Mouse (Mus musculus) small intestine, adult 2 months (tissue): ENCODE measurements around the gene Slc34a1. TPM values are rescaled to one million over a fixed set of nuclear protein-coding genes. Genes with fewer than 3 reads are reported as not detected.

Experiments
- H3K27ac ChIP-seq: fragments of 200-500 bp; 2 replicates; pipeline ENCODE4 v1.5.1; 2012; ENCODE audit warnings: low read depth, low read length, control low read depth, inconsistent platforms; ENCODE audit not compliant: insufficient read depth
- H3K27me3 ChIP-seq: fragments of 200-500 bp; 2 replicates; pipeline ENCODE4 v1.6.1; 2012; ENCODE audit warnings: mild to moderate bottlenecking, moderate library complexity, low read length, inconsistent platforms; ENCODE audit not compliant: control insufficient read depth, insufficient read depth
- H3K36me3 ChIP-seq: fragments of 200-500 bp; 2 replicates; pipeline ENCODE4 v1.6.1; 2012; ENCODE audit warnings: mild to moderate bottlenecking, low read length, control low read depth, inconsistent platforms; ENCODE audit not compliant: control insufficient read depth, insufficient read depth
- H3K4me1 ChIP-seq: fragments of 200-500 bp; 2 replicates; pipeline ENCODE4 v1.6.1; 2012; ENCODE audit warnings: low read length, inconsistent platforms, mixed read lengths; ENCODE audit not compliant: control insufficient read depth, insufficient read depth, insufficient read length
- H3K4me3 ChIP-seq: fragments of 200-500 bp; 2 replicates; pipeline ENCODE4 v1.5.1; 2012; ENCODE audit warnings: low read depth, mild to moderate bottlenecking, control low read depth, inconsistent platforms, low read length, moderate library complexity
- CTCF ChIP-seq: fragments of 200-500 bp; IDR thresholded peaks from 2 replicates; pipeline ENCODE4 v1.5.1; 2012; ENCODE audit warnings: low read depth, mild to moderate bottlenecking, control low read depth, inconsistent platforms, low read length, moderate library complexity, mixed read lengths; ENCODE audit not compliant: insufficient replicate concordance, insufficient read length; ENCODE audit errors: extremely low read depth
- POLR2A ChIP-seq: fragments of 200-500 bp; IDR thresholded peaks from 2 replicates; pipeline ENCODE4 v1.6.1; 2012; ENCODE audit warnings: low read depth, mild to moderate bottlenecking, control low read depth, inconsistent platforms, low read length, moderate library complexity
- WGBS: fragments of 180-500 bp; shearing (Covaris S2); methylation state at CpG from one replicate; pipeline ENCODE4 v1.1.7; 2018; 5-methylcytosine and 5-hydroxymethylcytosine counted together
- polyA plus RNA-seq: library from polyadenylated mRNA; depleted of rRNA; stranded (reverse); fragments of >200 nt; gene quantifications from 2 replicates; pipeline ENCODE4 v1.2.3, GENCODE M21; 2012

The Slc34a1 gene
- polyA plus RNA-seq, 1 experiment: 0.60 TPM

DNA sequence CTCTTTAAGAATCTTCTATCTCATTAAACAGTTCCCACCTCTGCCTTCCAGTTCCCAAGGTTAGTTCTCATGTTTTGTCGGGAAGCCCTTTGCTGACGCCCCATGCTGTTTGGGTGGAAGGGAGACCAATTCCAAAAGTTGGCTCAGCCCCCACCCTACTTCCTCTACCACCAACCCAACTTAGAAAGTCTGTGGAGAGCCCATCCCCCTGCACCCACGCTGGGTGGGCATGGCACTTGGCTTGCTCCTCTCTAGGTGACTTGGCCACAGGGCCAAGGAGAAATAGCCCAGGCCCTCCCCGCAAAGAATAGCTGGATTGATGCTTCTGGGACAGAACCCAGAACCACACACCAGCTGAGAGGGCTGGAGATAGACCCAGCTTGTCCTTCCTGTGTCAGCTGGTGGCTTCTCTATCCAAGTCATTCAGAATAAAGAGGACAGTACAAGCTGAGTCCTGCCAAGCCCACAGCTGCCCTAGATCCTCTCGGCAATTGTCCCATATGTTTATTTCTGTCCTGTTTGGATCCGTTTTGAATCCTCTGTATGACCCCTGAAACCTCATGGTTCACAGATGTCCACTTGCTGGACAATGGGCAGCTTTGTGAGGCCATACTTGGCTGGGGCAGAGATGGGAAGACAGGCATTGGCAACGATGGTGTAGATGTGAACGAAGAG lies 26.8 kb upstream of the Slc34a1 start:
- 72% methylated on average over 8 of the region's 8 CpGs for WGBS
- Histone ChIP-seq H3K36me3 (no peaks in the 10 kb centered on the region), H3K4me3 (peak overlapping the region; percentile 25), H3K27me3 (no peaks in the 10 kb centered on the region), H3K27ac (no peak overlapping the region), H3K4me1 (peaks cover 60% of the 10 kb centered on the region)
- TF ChIP-seq CTCF: no peak

- WGBS: 78% methylated on average over 5 of the region's 5 CpGs
- Histone ChIP-seq H3K4me1 (peaks cover 60% of the 10 kb centered on the region), H3K27ac (no peak overlapping the region)
These were observed 26.2 kb upstream of the Slc34a1 start for GRCm38 (mm10) chr13:55371740-55372139.

GRCm38 (mm10) chr13:55374206-55374924 lies 23.6 kb upstream of the Slc34a1 start:
- no peak overlapping the region for H3K4me3 ChIP-seq
- 31% methylated on average over 6 of the region's 6 CpGs for WGBS
- peaks cover 61% of the 10 kb centered on the region for H3K4me1 ChIP-seq
- no peaks in the 10 kb centered on the region for H3K27me3 ChIP-seq
- H3K36me3 ChIP-seq: no peaks in the 10 kb centered on the region
- H3K27ac ChIP-seq: peak overlapping the region; percentile 75
- TF ChIP-seq CTCF (no peak), POLR2A (no peak)

More at GRCm38 (mm10) chr13:55371740-55372139, 26.2 kb upstream of the Slc34a1 start:
- no peaks in the 10 kb centered on the region for H3K27me3 ChIP-seq
- no peaks in the 10 kb centered on the region for H3K36me3 ChIP-seq
- H3K4me3 ChIP-seq: no peak overlapping the region
- no peak for TF ChIP-seq CTCF
- TF ChIP-seq POLR2A: no peak

GRCm38 (mm10) chr13:55375877-55376276 lies 22.1 kb upstream of the Slc34a1 start:
- no peak for TF ChIP-seq POLR2A
- no peak for TF ChIP-seq CTCF
- no peak overlapping the region for H3K4me3 ChIP-seq
- WGBS: 39% methylated on average over 2 of the region's 2 CpGs
- peaks cover 1% of the 10 kb centered on the region; the same call in 1 of the 2 replicates for H3K36me3 ChIP-seq
- no peaks in the 10 kb centered on the region for H3K27me3 ChIP-seq
- no peak overlapping the region for H3K27ac ChIP-seq
- peaks cover 47% of the 10 kb centered on the region for H3K4me1 ChIP-seq

DNA sequence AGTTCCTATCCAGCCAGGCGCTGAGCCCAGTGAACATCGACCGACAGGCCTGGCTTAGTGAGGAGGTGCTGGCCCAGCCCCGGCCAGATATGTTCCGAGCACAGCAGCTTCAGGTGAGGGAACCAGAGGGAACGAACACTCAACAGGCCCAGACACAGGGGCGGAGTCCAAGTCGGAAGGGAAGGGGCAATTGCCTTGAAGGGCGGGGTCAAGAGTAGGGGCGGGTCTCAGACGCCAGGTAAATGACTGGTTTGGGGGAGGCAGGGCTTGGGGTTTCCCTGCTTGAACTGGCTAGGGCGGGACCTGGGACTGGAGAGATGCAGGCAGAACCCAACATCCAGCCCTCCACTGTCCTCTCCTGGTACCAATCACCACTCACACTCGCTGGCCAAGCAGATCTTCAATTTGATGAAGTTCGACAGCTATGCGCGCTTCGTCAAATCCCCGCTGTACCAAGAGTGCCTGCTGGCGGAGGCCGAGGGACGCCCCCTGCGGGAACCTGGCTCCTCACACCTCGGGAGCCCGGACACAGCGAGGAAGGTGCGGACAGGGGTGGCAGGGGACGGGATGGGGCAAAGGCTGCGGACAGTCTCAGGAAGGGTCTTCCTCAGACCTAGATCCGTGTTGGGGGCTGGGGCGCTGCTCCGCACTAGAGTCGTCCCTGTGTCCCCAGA lies 18.9 kb upstream of the Slc34a1 start:
- WGBS: 20% methylated on average over 32 of the region's 32 CpGs
- Histone ChIP-seq H3K36me3 (peaks cover 1% of the 10 kb centered on the region; the same call in 1 of the 2 replicates), H3K4me3 (peak overlapping the region; percentile 27), H3K4me1 (peaks cover 22% of the 10 kb centered on the region), H3K27ac (no peak overlapping the region), H3K27me3 (no peaks in the 10 kb centered on the region)
- TF ChIP-seq POLR2A (no peak), CTCF (no peak)

- peaks cover 1% of the 10 kb centered on the region; the same call in 1 of the 2 replicates for H3K36me3 ChIP-seq
- 91% methylated on average over 4 of the region's 4 CpGs for WGBS
- H3K27me3 ChIP-seq: no peaks in the 10 kb centered on the region
- no peak for TF ChIP-seq CTCF
- no peak for TF ChIP-seq POLR2A
- H3K27ac ChIP-seq: no peak overlapping the region
- H3K4me1 ChIP-seq: peaks cover 8% of the 10 kb centered on the region
- H3K4me3 ChIP-seq: no peak overlapping the region
These were observed 16.2 kb upstream of the Slc34a1 start for GRCm38 (mm10) chr13:55381790-55382189.

DNA sequence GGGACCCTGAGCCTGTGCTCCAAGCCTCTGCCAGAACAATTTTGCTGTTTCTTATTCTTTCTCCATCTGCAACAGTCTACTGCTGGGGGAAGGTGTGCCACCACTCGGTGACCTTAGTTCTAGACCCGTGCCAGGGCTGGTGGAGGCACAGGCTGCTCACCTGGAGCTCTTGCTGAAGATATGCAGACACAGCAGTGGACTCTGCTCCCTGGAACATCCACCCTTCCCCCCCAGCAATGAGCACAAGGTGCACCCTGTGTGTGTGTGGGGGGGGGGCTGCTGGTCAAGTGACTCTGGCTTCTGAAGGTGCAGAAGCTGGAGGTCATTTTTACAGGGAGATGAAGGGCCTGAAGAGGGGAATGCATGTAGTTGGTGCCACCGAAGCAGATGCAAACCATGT lies 7.3 kb upstream of the Slc34a1 start:
- H3K27ac ChIP-seq: peak overlapping the region; percentile 96
- TF ChIP-seq POLR2A: no peak
- TF ChIP-seq CTCF: no peak
- 45% methylated on average over 3 of the region's 3 CpGs for WGBS
- H3K4me3 ChIP-seq: no peak overlapping the region
- peaks cover 17% of the 10 kb centered on the region for H3K4me1 ChIP-seq
- no peaks in the 10 kb centered on the region for H3K27me3 ChIP-seq
- H3K36me3 ChIP-seq: no peaks in the 10 kb centered on the region
